Comparison of ENCODE assay signal across 14 mouse cellular contexts in genomic region chr2:26305555-26305954, GRCm38 (mm10). TPM values are rescaled to one million over a fixed set of nuclear protein-coding genes. Genes with fewer than 3 reads are reported as not detected.
"Had no signal": no experiment of that assay in that cellular context is flagged by ENCODE, and none has a peak within 500 bp of the region (broad histone marks: within the 10 kb centered on the region; RNA-seq: fewer than 3 reads in every experiment).

No protein-coding gene starts in this region.

- H3K9me3 ChIP-seq: midbrain, embryonic 10.5 days; neural tube, embryonic 12.5 days had no signal

- H3K36me3 ChIP-seq: midbrain, embryonic 10.5 days; neural tube, embryonic 12.5 days had no signal

- H3K4me2 ChIP-seq: lung, embryonic 14.5 days; neural tube, embryonic 12.5 days had no signal

- H3K9ac ChIP-seq: liver, embryonic 14.5 days; lung, embryonic 14.5 days; neural tube, embryonic 12.5 days had no signal

- H3K27me3 ChIP-seq: neural tube, embryonic 12.5 days had no signal

- ATAC-seq: midbrain, embryonic 16.5 days had no signal

- DNase-seq: lung, adult 18-20 months; lung, embryonic 14.5 days; lung, postnatal 10 days; lung, postnatal 4 days; midbrain, embryonic 14.5 days; right cerebral cortex, postnatal 14 days; thymus, adult 18-20 months; thymus, postnatal 14 days; thymus, postnatal 36 days had no signal

- H3K4me3 ChIP-seq: midbrain, embryonic 10.5 days; neural tube, embryonic 12.5 days had no signal

- H3K27ac ChIP-seq: liver, embryonic 14.5 days; midbrain, embryonic 10.5 days; neural tube, embryonic 12.5 days had no signal

RNA-seq across cellular contexts. Expression of gene Ccdc187, which starts 11.2 kb away (rescaled TPM):
- polyA plus RNA-seq: spleen, adult 2 months had no signal
